Mouse (Mus musculus): ENCODE measurements at regions not wholly inside any gene's neighbourhood (a gene's known extent, or its start where the extent isn't known, plus 50 kb on each side); places are given as distances from the start of the nearest gene placed in this dataset.

DNA sequence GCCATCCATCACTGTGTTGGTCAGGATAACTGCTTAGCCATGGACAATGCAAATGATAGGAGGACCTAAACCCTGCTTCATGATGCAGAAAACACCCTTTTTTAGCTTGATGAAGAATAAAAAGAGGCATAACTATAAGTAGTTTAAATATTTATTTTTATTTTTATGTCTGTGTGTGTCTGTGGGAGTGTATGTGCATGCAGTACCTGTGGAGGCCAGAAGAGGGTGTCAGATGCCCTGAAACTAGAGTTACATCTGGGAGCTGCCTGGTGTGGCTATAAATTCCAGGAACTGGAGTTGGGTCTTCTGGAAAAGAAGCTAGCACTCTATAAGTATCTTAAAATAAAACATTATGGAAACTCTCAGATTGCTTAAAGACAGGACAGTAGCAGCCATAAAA is 224.2 kb upstream of the Fam19a5 start:
- ATAC-seq: no peak
- Histone ChIP-seq H3K4me1 (ENCODE audit: insufficient read depth, low read length) (no peaks in the 10 kb centered on the region), H3K9me3 (ENCODE audit: low read length) (no peaks in the 10 kb centered on the region), H3K27ac (no peak overlapping the region), H3K27me3 (ENCODE audit: insufficient read depth, low read length) (no peaks in the 10 kb centered on the region), H3K4me3 (ENCODE audit: low read length) (no peak overlapping the region), H3K36me3 (ENCODE audit: insufficient read depth, low read length) (no peaks in the 10 kb centered on the region), H3K4me2 (ENCODE audit: low read depth, low read length) (no peak overlapping the region), H3K9ac (replicated peaks; ENCODE audit: low read length) (no peak overlapping the region)
- peak; percentile 28; the same call in 1 of the 2 replicates for TF ChIP-seq CTCF (IDR thresholded peaks at IDR 0.05; ENCODE audit: low read depth)
- no peak for DNase-seq (ENCODE audit: low spot score)

DNA sequence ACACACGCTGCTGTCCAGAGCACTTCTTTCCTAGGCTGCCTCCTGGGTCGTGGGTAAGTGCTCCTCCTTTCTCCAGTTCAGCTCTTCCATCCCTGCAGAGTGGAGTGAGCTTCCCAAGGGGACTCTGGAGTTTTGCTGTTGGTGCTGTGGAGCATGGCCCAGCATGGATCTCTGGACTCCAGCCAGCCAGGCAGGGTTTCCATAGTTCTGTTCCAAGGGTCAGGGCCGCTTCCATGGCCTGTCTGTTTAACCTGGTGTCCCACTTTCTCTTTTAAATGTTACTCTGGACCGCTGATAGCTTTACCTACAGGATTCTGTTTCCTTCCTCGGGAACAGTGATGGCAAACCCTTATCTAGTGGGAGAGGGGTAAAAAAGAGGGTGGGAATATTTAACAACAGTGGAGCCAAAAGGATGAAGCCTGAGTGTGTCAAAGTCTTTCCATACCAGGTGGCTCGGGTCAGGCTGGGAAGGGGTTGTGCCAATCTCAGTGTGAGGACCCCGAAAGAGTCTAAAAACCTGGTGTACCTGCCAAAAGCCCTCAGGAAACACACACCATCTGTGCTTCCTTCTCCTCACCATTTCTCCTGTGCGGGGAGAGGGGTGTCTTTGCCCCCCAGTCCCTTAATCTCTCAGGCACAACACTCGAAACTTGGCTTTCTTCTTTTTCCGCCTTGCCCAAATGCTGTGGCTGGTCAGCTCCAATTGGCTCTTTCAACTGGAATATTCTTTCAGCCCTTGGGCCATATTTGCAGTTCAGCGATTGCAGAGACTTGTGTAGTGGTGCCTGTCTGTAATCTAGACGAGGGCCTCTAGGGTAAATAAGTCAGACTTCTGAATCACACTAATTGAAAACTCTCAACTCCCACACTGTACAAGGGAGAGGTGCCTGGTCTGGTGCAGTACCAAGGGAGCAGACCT is 222.8 kb upstream of the Fam19a5 start:
- ATAC-seq (no peak), DNase-seq (ENCODE audit: low spot score) (peak; percentile 39)
- TF ChIP-seq CTCF (IDR thresholded peaks at IDR 0.05; ENCODE audit: low read depth): no peak
- Histone ChIP-seq H3K9ac (replicated peaks; ENCODE audit: low read length) (no peak overlapping the region), H3K4me2 (ENCODE audit: low read depth, low read length) (no peak overlapping the region), H3K9me3 (ENCODE audit: low read length) (no peaks in the 10 kb centered on the region), H3K27ac (no peak overlapping the region), H3K4me3 (ENCODE audit: low read length) (no peak overlapping the region), H3K27me3 (ENCODE audit: insufficient read depth, low read length) (no peaks in the 10 kb centered on the region), H3K4me1 (ENCODE audit: insufficient read depth, low read length) (no peaks in the 10 kb centered on the region), H3K36me3 (ENCODE audit: insufficient read depth, low read length) (no peaks in the 10 kb centered on the region)
- 60% methylated on average over 12 of the region's 12 CpGs for WGBS

DNA sequence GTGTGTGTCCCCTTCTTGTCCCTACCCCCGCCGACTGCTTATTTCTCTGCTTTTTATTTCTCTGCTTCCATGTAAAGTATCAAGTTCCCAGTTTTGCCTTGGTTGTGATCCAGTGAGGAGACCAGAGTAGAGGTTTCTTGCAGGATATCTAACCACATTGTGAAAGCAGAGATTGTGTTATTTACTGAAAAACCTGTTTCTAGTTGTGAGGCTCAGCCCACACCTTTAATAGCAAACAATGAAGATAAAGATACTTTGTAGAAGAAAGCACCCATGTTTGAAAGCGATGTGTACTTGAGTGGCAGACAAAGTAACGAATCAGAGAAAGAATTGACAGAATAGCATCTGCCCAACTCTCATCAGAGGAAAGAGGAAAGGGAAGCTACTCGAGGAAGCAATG is 218.7 kb upstream of the Fam19a5 start:
- no peaks in the 10 kb centered on the region for H3K9me3 ChIP-seq (ENCODE audit: low read length)
- no peaks in the 10 kb centered on the region for H3K36me3 ChIP-seq (ENCODE audit: insufficient read depth, low read length)
- 86% methylated on average over 5 of the region's 5 CpGs for WGBS
- no peak overlapping the region for H3K9ac ChIP-seq (replicated peaks; ENCODE audit: low read length)
- H3K4me3 ChIP-seq (ENCODE audit: low read length): no peak overlapping the region
- no peak for DNase-seq (ENCODE audit: low spot score)
- no peak overlapping the region for H3K27ac ChIP-seq
- no peak for ATAC-seq
- no peaks in the 10 kb centered on the region for H3K4me1 ChIP-seq (ENCODE audit: insufficient read depth, low read length)
- TF ChIP-seq CTCF (IDR thresholded peaks at IDR 0.05; ENCODE audit: low read depth): no peak
- no peaks in the 10 kb centered on the region for H3K27me3 ChIP-seq (ENCODE audit: insufficient read depth, low read length)
- H3K4me2 ChIP-seq (ENCODE audit: low read depth, low read length): no peak overlapping the region

DNA sequence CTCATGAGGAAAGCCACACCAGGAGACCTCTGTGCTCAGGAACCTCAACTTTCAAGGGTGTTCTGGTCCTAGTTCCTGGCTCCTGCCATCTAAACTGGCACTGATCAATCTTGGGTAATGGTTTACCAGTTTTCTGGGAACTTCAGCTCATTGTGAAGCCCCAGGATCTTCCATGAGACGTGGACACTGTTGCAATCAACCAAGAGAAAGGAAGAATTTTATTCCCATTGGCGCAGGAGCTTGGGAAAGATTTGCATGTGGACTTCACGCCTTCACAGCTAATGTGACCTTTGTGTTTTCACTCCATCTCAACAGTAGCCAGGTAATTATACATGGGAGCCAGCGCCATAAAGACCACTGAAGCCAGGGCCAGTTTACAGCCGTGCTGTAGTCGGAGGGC is 217.8 kb upstream of the Fam19a5 start:
- Histone ChIP-seq H3K36me3 (ENCODE audit: insufficient read depth, low read length) (no peaks in the 10 kb centered on the region), H3K9ac (replicated peaks; ENCODE audit: low read length) (no peak overlapping the region), H3K27me3 (ENCODE audit: insufficient read depth, low read length) (no peaks in the 10 kb centered on the region), H3K4me1 (ENCODE audit: insufficient read depth, low read length) (no peaks in the 10 kb centered on the region), H3K4me3 (ENCODE audit: low read length) (no peak overlapping the region), H3K4me2 (ENCODE audit: low read depth, low read length) (no peak overlapping the region), H3K27ac (no peak overlapping the region), H3K9me3 (ENCODE audit: low read length) (no peaks in the 10 kb centered on the region)
- ATAC-seq: no peak
- whole genome bisulfite sequencing: 64% methylated on average over 6 of the region's 6 CpGs
- no peak for TF ChIP-seq CTCF (IDR thresholded peaks at IDR 0.05; ENCODE audit: low read depth)
- no peak for DNase-seq (ENCODE audit: low spot score)

DNA sequence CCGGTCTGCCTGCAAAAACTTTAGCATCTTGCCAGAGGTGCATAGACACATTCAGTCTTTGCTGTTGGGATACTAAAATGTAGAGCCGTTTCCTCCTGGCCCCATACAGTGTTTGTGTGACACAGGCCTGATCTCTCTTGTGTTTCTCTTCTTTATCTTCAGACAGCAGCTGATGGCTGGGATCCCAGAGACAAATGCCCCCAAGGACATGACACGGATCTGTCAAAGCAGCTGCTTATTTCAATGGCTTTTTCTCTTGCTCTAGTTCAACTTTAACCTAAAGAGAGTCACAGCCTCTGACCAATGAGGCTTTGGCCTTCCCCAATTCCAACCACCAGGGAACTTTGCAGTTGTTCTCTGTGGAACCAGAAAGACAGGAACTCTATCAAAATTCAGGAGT is 211.7 kb upstream of the Fam19a5 start:
- Histone ChIP-seq H3K27me3 (ENCODE audit: insufficient read depth, low read length) (no peaks in the 10 kb centered on the region), H3K4me1 (ENCODE audit: insufficient read depth, low read length) (peaks cover 7% of the 10 kb centered on the region; the same call in 1 of the 2 replicates), H3K36me3 (ENCODE audit: insufficient read depth, low read length) (no peaks in the 10 kb centered on the region), H3K4me3 (ENCODE audit: low read length) (no peak overlapping the region), H3K4me2 (ENCODE audit: low read depth, low read length) (no peak overlapping the region), H3K9ac (replicated peaks; ENCODE audit: low read length) (no peak overlapping the region), H3K9me3 (ENCODE audit: low read length) (no peaks in the 10 kb centered on the region), H3K27ac (no peak overlapping the region)
- TF ChIP-seq CTCF (IDR thresholded peaks at IDR 0.05; ENCODE audit: low read depth): no peak
- ATAC-seq (no peak), DNase-seq (ENCODE audit: low spot score) (no peak)
- WGBS: 41% methylated on average over 3 of the region's 3 CpGs

DNA sequence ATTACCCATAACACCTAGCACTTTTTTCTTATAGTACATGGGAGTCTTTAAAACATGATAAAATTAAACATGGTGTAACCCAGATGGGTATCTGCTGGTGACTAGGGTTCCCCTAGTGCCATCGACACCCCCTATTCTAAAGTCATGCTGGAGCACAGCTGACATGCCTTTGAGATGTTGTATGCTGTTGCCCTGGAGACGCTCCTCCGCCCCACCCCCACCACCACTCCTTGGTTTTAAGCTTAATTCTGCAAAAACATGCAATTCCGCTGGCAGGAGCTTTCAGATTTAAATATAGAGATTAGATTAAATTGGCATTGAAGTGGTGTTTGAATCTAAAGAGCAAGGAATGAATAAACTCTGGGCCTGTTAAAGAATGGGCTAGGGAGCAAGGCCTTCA is 210.6 kb upstream of the Fam19a5 start:
- H3K4me3 ChIP-seq (ENCODE audit: low read length): no peak overlapping the region
- no peak overlapping the region for H3K4me2 ChIP-seq (ENCODE audit: low read depth, low read length)
- no peaks in the 10 kb centered on the region for H3K27me3 ChIP-seq (ENCODE audit: insufficient read depth, low read length)
- no peak overlapping the region for H3K27ac ChIP-seq
- TF ChIP-seq CTCF (IDR thresholded peaks at IDR 0.05; ENCODE audit: low read depth): no peak
- ATAC-seq (no peak), DNase-seq (ENCODE audit: low spot score) (no peak)
- H3K9me3 ChIP-seq (ENCODE audit: low read length): no peaks in the 10 kb centered on the region
- H3K36me3 ChIP-seq (ENCODE audit: insufficient read depth, low read length): no peaks in the 10 kb centered on the region
- WGBS: 66% methylated on average over 4 of the region's 4 CpGs
- H3K9ac ChIP-seq (replicated peaks; ENCODE audit: low read length): no peak overlapping the region
- peaks cover 7% of the 10 kb centered on the region; the same call in 1 of the 2 replicates for H3K4me1 ChIP-seq (ENCODE audit: insufficient read depth, low read length)

DNA sequence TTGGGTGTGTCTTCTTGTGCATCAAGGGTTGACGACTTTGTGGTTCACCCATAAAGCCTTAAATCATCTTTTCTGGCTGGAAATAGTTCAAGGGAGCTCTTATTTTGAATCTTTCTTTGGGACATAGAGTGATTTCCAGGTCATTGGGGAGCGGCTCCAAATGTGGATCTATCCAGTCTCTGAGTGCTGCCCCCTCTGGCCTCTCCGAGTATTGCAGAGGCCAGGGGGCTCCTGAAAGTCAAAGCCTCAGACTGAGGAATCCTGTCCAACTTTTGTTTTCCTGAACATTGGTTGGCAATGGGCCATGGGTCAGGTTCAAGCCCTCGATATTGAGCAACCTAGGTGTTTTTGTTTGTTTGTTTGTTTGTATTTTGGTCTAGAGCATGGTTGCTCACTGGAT is 209.7 kb upstream of the Fam19a5 start:
- 66% methylated on average over 4 of the region's 4 CpGs for WGBS
- H3K4me2 ChIP-seq (ENCODE audit: low read depth, low read length): no peak overlapping the region
- peaks cover 11% of the 10 kb centered on the region; the same call in 1 of the 2 replicates for H3K4me1 ChIP-seq (ENCODE audit: insufficient read depth, low read length)
- H3K4me3 ChIP-seq (ENCODE audit: low read length): no peak overlapping the region
- H3K27ac ChIP-seq: no peak overlapping the region
- peak; percentile 46 for TF ChIP-seq CTCF (IDR thresholded peaks at IDR 0.05; ENCODE audit: low read depth)
- no peaks in the 10 kb centered on the region for H3K9me3 ChIP-seq (ENCODE audit: low read length)
- H3K27me3 ChIP-seq (ENCODE audit: insufficient read depth, low read length): no peaks in the 10 kb centered on the region
- ATAC-seq: no peak
- no peak for DNase-seq (ENCODE audit: low spot score)
- no peaks in the 10 kb centered on the region for H3K36me3 ChIP-seq (ENCODE audit: insufficient read depth, low read length)
- H3K9ac ChIP-seq (replicated peaks; ENCODE audit: low read length): no peak overlapping the region
